Mouse (Mus musculus): ENCODE results near the gene Tbl3.

DNA sequence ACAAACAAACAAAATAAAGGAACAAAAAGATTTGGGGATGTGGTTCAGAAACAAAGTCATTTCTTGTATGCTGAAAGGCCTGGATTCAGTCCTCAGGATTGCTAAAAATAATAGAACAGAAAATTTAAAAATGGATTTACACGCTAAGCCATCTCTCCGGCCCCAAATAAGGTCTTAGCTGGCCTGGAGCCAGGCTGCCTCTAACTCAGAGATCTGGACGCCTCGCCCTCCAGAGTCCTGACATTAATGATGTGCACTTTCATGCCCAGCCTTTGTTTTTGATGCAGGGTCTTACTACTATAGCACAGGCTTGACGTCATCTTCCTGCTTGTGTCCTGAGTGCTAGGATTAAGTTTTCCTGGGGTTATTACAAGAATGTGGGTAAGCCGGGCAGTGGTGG lies 21.6 kb upstream of the Tbl3 start:
- TF ChIP-seq CTCF (conservative IDR thresholded peaks at IDR 0.05; ENCODE audit: low read length) (no peak), POU5F1 (IDR thresholded peaks at IDR 0.05; ENCODE audit: borderline replicate concordance, low read length) (no peak)
